Mouse (Mus musculus) heart, postnatal 25 days (tissue): ENCODE measurements around the gene Rab17. TPM values are rescaled to one million over a fixed set of nuclear protein-coding genes. Genes with fewer than 3 reads are reported as not detected.

Source experiments
- DNase-seq: peaks from one replicate; pipeline ENCODE4 v3.0.0; 2022; ENCODE audit warnings: low spot score
- intact Hi-C: fragments of 180-260 bp; cut with DNase I; formaldehyde crosslinking; loops from one replicate; pipeline ENCODE4 v1.15.1; 2025
- total RNA-seq, 2 experiments: library from RNA; stranded (reverse); gene quantifications; 2 replicates each; pipeline ENCODE4 v1.2.3; 2021

Gene Rab17
- 1 to 10 TPM; 2.1 to 3.2 TPM for total RNA-seq

GRCm38 (mm10) chr1:90969347-90969784 is at the start of gene Rab17:
Gene Rab17, minus strand, starts transcription at chr1:90969661.
- no peak for DNase-seq
- intact Hi-C loops = no loop called here

- peak; percentile 57 for DNase-seq
- intact Hi-C loops = loop anchor here (2.0 kb wide), 1 partner anchor 16 kb away; no protein-coding TSS in a partner anchor
Observed at GRCm38 (mm10) chr1:91017111-91017758, 47.8 kb upstream of the Rab17 start.

- intact Hi-C loops = no loop called here
- DNase-seq = peak; percentile 54
Observed at GRCm38 (mm10) chr1:91015571-91015970, 46.1 kb upstream of the Rab17 start.

- intact Hi-C loops = no loop called here
Observed at GRCm38 (mm10) chr1:91013803-91014202, 44.3 kb upstream of the Rab17 start.

GRCm38 (mm10) chr1:91011336-91011735 is 41.9 kb upstream of the Rab17 start:
- DNase-seq = no peak

More at GRCm38 (mm10) chr1:91013803-91014202, 44.3 kb upstream of the Rab17 start:
- no peak for DNase-seq

GRCm38 (mm10) chr1:91010716-91011115 is 41.3 kb upstream of the Rab17 start:
- no peak for DNase-seq
- intact Hi-C loops = no loop called here

More at GRCm38 (mm10) chr1:91011336-91011735, 41.9 kb upstream of the Rab17 start:
- intact Hi-C loops = no loop called here

GRCm38 (mm10) chr1:91010216-91010615 is 40.8 kb upstream of the Rab17 start:
- DNase-seq = no peak
- intact Hi-C loops = no loop called here

GRCm38 (mm10) chr1:91009266-91009665 is 39.8 kb upstream of the Rab17 start:
- no peak for DNase-seq
- intact Hi-C loops = no loop called here

GRCm38 (mm10) chr1:91008746-91009145 is 39.3 kb upstream of the Rab17 start:
- intact Hi-C loops = no loop called here
- no peak for DNase-seq

- no peak for DNase-seq
- intact Hi-C loops = no loop called here
Observed at GRCm38 (mm10) chr1:91008147-91008682, 38.8 kb upstream of the Rab17 start.

- no peak for DNase-seq
- intact Hi-C loops = no loop called here
Observed at GRCm38 (mm10) chr1:91006708-91007107, 37.2 kb upstream of the Rab17 start.

GRCm38 (mm10) chr1:91006037-91006436 is 36.6 kb upstream of the Rab17 start:
- intact Hi-C loops = no loop called here
- DNase-seq = no peak

- DNase-seq = no peak
- intact Hi-C loops = no loop called here
Observed at GRCm38 (mm10) chr1:91003522-91004253, 34.2 kb upstream of the Rab17 start.

GRCm38 (mm10) chr1:91002641-91003040 is 33.2 kb upstream of the Rab17 start:
- intact Hi-C loops = no loop called here
- DNase-seq = no peak

GRCm38 (mm10) chr1:91001871-91002539 is 32.5 kb upstream of the Rab17 start:
- intact Hi-C loops = loop anchor here (2.0 kb wide), 1 partner anchor 15 kb away; no protein-coding TSS in a partner anchor
- no peak for DNase-seq

GRCm38 (mm10) chr1:91001101-91001500 is 31.6 kb upstream of the Rab17 start:
- DNase-seq = no peak
- intact Hi-C loops = loop anchor here (2.0 kb wide), 1 partner anchor 16 kb away; no protein-coding TSS in a partner anchor

GRCm38 (mm10) chr1:90999911-91000601 is 30.6 kb upstream of the Rab17 start:
- intact Hi-C loops = loop anchor here (2.0 kb wide), 1 partner anchor 17 kb away; no protein-coding TSS in a partner anchor
- no peak for DNase-seq

GRCm38 (mm10) chr1:90998891-90999611 is 29.6 kb upstream of the Rab17 start:
- no peak for DNase-seq
- intact Hi-C loops = no loop called here

GRCm38 (mm10) chr1:90998268-90998890 is 28.9 kb upstream of the Rab17 start, which contains the start of gene Lrrfip1:
Gene Lrrfip1, plus strand, starts transcription at chr1:90998737.
- peak; percentile 52 for DNase-seq
- intact Hi-C loops = no loop called here
